Mouse (Mus musculus): ENCODE data around the gene Phc3. TPM values are rescaled to one million over a fixed set of nuclear protein-coding genes. Genes with fewer than 3 reads are reported as not detected.

The Phc3 gene
- polyA plus RNA-seq, 1 experiment = 11.4 TPM

GRCm38 (mm10) chr3:30851422-30851821, 117.8 kb downstream of the Phc3 start:
- no peaks in the 10 kb centered on the region for H3K36me3 ChIP-seq (ENCODE audit: control insufficient read depth, insufficient read depth, low read length)
- H3K4me3 ChIP-seq (ENCODE audit: control insufficient read depth, low read depth, low read length) = no peak overlapping the region
- H3K4me1 ChIP-seq (ENCODE audit: control insufficient read depth, insufficient read depth, low read length) = peaks cover 8% of the 10 kb centered on the region
- no peak overlapping the region for H3K27ac ChIP-seq (ENCODE audit: control insufficient read depth, insufficient read depth, low read depth, low read length)
- no peaks in the 10 kb centered on the region for H3K27me3 ChIP-seq (ENCODE audit: control insufficient read depth, insufficient read depth, low read length)
- no peak for TF ChIP-seq POLR2A (IDR thresholded peaks at IDR 0.05; ENCODE audit: control insufficient read depth, low read depth, low read length)
- no peak for TF ChIP-seq CTCF (IDR thresholded peaks at IDR 0.05; ENCODE audit: control insufficient read depth, insufficient read depth, insufficient replicate concordance, low read depth, low read length)

Other genes with a start within 250 kb of the Phc3 start
- 2.4 and 3.0 TPM in 2 replicates for gene Samd7, start 223.1 kb downstream of the Phc3 start, polyA plus RNA-seq (2012; rRNA removed)
- 6.7 and 9.0 TPM in 2 replicates for gene Sec62, start 176.5 kb downstream of the Phc3 start, polyA plus RNA-seq (2012; rRNA removed)
- 191 and 218 TPM in 2 replicates for gene Gpr160, start 113.5 kb downstream of the Phc3 start, polyA plus RNA-seq (2012; rRNA removed)
- gene Prkci, start 26.3 kb upstream of the Phc3 start, polyA plus RNA-seq (2012; rRNA removed) = 7.7 and 8.5 TPM in 2 replicates
- 3.5 and 3.7 TPM in 2 replicates for gene Skil, start 125.6 kb upstream of the Phc3 start, polyA plus RNA-seq (2012; rRNA removed)
- 71.5 and 115 TPM in 2 replicates for gene Cldn11, start 180.5 kb upstream of the Phc3 start, polyA plus RNA-seq (2012; rRNA removed)